Mouse (Mus musculus): ENCODE data around the gene Tpte.

GRCm38 (mm10) chr8:22398142-22398951 lies 115.1 kb downstream of the Tpte start, which contains the start of gene Slc25a15:
- TF ChIP-seq CTCF (IDR thresholded peaks at IDR 0.05; ENCODE audit: low read depth) (no peak), EP300 (IDR thresholded peaks at IDR 0.05; ENCODE audit: low read depth) (no peak)
